Mouse (Mus musculus) C2C12 (cell line): Measurements from ENCODE around the gene Tmpo.

Experiments
- CEBPB ChIP-seq: IDR thresholded peaks from one replicate; pipeline ENCODE4 v1.6.1; 2011; ENCODE audit warnings: low read depth, mild to moderate bottlenecking, control low read depth, moderate library complexity
- CTCF ChIP-seq: IDR thresholded peaks from one replicate; pipeline ENCODE4 v1.5.1; 2011; ENCODE audit not compliant: control insufficient read depth, insufficient read depth, insufficient read length
- USF1 ChIP-seq: IDR thresholded peaks from one replicate; pipeline ENCODE4 v1.6.1; 2011; ENCODE audit warnings: low read depth, mild to moderate bottlenecking, control low read depth, moderate library complexity

- TF ChIP-seq CEBPB (no peak), USF1 (no peak), CTCF (no peak)
These were observed 24.5 kb upstream of the Tmpo start for GRCm38 (mm10) chr10:91205632-91206031.
